Mouse (Mus musculus) WW6 (cell line): ENCODE measurements around the gene Vmn1r223.
A peak's percentile ranks its signal among the peaks of the same experiment; 100 is the strongest.
"Not testable (repeated sequence)": the region's sequence is repeated elsewhere in the genome, so short reads cannot be mapped to it uniquely, and the experiment has no call there.

Experiments
- DNase-seq: peaks from one replicate; pipeline ENCODE4 v3.0.0-alpha.2; 2013; ENCODE audit warnings: low read depth, low spot score

The Vmn1r223 gene

GRCm38 (mm10) chr13:23246834-23247233 is at the start of gene Vmn1r223:
TSS of gene Vmn1r223 (plus strand) at chr13:23247134.
- not testable (repeated sequence) for DNase-seq

- DNase-seq: not testable (repeated sequence)
Observed at GRCm38 (mm10) chr13:23203885-23204284, 43.0 kb upstream of the Vmn1r223 start.

GRCm38 (mm10) chr13:23213827-23214226 is 33.1 kb upstream of the Vmn1r223 start, which contains the start of gene Vmn1r221:
TSS of gene Vmn1r221 (plus strand) at chr13:23214127.
- not testable (repeated sequence) for DNase-seq

GRCm38 (mm10) chr13:23235847-23236246 is 11.1 kb upstream of the Vmn1r223 start, which contains the start of gene Vmn1r222:
TSS of gene Vmn1r222 (minus strand) at chr13:23235947.
- not testable (repeated sequence) for DNase-seq

- no peak for DNase-seq
Observed at GRCm38 (mm10) chr13:23258546-23259048, 11.7 kb downstream of the Vmn1r223 start.

- DNase-seq: not testable (repeated sequence)
Observed at GRCm38 (mm10) chr13:23268606-23269005, 21.7 kb downstream of the Vmn1r223 start.

GRCm38 (mm10) chr13:23269127-23269526 is 22.2 kb downstream of the Vmn1r223 start:
- not testable (repeated sequence) for DNase-seq

GRCm38 (mm10) chr13:23269681-23270080 is 22.7 kb downstream of the Vmn1r223 start:
- DNase-seq: no peak

GRCm38 (mm10) chr13:23270321-23271101 is 23.6 kb downstream of the Vmn1r223 start:
- peak; percentile 70 for DNase-seq

- DNase-seq: no peak
Observed at GRCm38 (mm10) chr13:23279576-23279975, 32.6 kb downstream of the Vmn1r223 start.

- DNase-seq: no peak
Observed at GRCm38 (mm10) chr13:23279992-23280391, 33.1 kb downstream of the Vmn1r223 start.

GRCm38 (mm10) chr13:23285191-23285920 is 38.4 kb downstream of the Vmn1r223 start:
- DNase-seq: no peak

GRCm38 (mm10) chr13:23285921-23286720 is 39.2 kb downstream of the Vmn1r223 start:
- no peak for DNase-seq

- no peak for DNase-seq
Observed at GRCm38 (mm10) chr13:23286721-23287362, 39.9 kb downstream of the Vmn1r223 start.

GRCm38 (mm10) chr13:23297737-23298136 is 50.8 kb downstream of the Vmn1r223 start:
- no peak for DNase-seq

GRCm38 (mm10) chr13:23298445-23299232 is 51.7 kb downstream of the Vmn1r223 start:
- no peak for DNase-seq

GRCm38 (mm10) chr13:23299276-23299998 is 52.5 kb downstream of the Vmn1r223 start:
- no peak for DNase-seq

GRCm38 (mm10) chr13:23299999-23300341 is 53.0 kb downstream of the Vmn1r223 start:
- DNase-seq: no peak
